Mouse (Mus musculus): ENCODE data around the gene Gstm5. TPM values are rescaled to one million over a fixed set of nuclear protein-coding genes. Genes with fewer than 3 reads are reported as not detected.

Gene Gstm5
- total and polyA plus RNA-seq, 3 experiments: 134 to 164 TPM; not detected in 1

DNA sequence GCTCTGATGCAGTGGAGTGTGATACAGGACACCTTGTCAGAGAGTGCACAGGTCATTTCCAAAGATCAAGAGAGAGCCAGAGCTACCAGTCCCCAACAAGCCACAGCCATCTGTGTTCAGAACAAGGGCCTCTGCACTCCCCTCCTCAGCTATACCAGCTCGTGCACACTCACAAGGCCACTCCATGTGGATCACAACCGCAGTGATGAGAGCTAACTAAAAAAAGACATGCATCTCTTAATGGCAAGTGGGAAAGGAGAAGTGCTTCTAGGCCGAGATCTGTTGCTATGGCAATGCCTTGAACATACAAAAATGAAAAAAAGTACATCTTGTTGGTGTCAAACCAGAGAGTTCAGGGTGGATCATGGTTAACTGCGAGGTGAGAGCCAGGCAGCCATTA, 44.2 kb downstream of the Gstm5 start:
- no peaks in the 10 kb centered on the region for H3K36me3 ChIP-seq (ENCODE audit: control insufficient read depth in 1 of 2, insufficient read depth in 2 of 2, low read length in 2 of 2)
- H3K27ac ChIP-seq (ENCODE audit: control insufficient read depth, low read depth, low read length): no peak overlapping the region
- H3K9me3 ChIP-seq (replicated peaks; ENCODE audit: insufficient read depth, low read length): no peaks in the 10 kb centered on the region
- no peak overlapping the region for H3K9ac ChIP-seq (ENCODE audit: control insufficient read depth, low read depth, low read length, poor library complexity, severe bottlenecking)
- H3K79me2 ChIP-seq (ENCODE audit: control insufficient read depth, insufficient read depth, low read length, poor library complexity): no peaks in the 10 kb centered on the region
- TF ChIP-seq SMC3 (IDR thresholded peaks at IDR 0.05; ENCODE audit: low read depth, low read length) (no peak), ELF1 (IDR thresholded peaks at IDR 0.05; ENCODE audit: low read depth, low read length) (no peak)
- no peaks in the 10 kb centered on the region for H3K4me1 ChIP-seq (ENCODE audit: control insufficient read depth in 1 of 2, insufficient read depth in 2 of 2, low read length in 2 of 2)
- peaks cover 0 to 1% of the 10 kb centered on the region in 2 experiments; a peak in 2 of 4 replicates for H3K27me3 ChIP-seq (ENCODE audit: control insufficient read depth in 1 of 2, insufficient read depth in 2 of 2, low read length in 2 of 2)
- peak; percentile 49 for DNase-seq (ENCODE audit: low read depth, low spot score)
- H3K4me3 ChIP-seq (ENCODE audit: control insufficient read depth in 1 of 2, insufficient read depth in 1 of 2, low read depth in 2 of 2, low read length in 2 of 2): no peak overlapping the region

GRCm38 (mm10) chr3:107940524-107940923, 44.9 kb downstream of the Gstm5 start:
- Histone ChIP-seq H3K36me3 (ENCODE audit: control insufficient read depth in 1 of 2, insufficient read depth in 2 of 2, low read length in 2 of 2) (no peaks in the 10 kb centered on the region), H3K9me3 (replicated peaks; ENCODE audit: insufficient read depth, low read length) (no peaks in the 10 kb centered on the region), H3K4me1 (ENCODE audit: control insufficient read depth in 1 of 2, insufficient read depth in 2 of 2, low read length in 2 of 2) (no peaks in the 10 kb centered on the region), H3K27me3 (ENCODE audit: control insufficient read depth in 1 of 2, insufficient read depth in 2 of 2, low read length in 2 of 2) (peaks cover 0 to 1% of the 10 kb centered on the region in 2 experiments; a peak in 2 of 4 replicates), H3K79me2 (ENCODE audit: control insufficient read depth, insufficient read depth, low read length, poor library complexity) (no peaks in the 10 kb centered on the region), H3K9ac (ENCODE audit: control insufficient read depth, low read depth, low read length, poor library complexity, severe bottlenecking) (no peak overlapping the region), H3K4me3 (ENCODE audit: control insufficient read depth in 1 of 2, insufficient read depth in 1 of 2, low read depth in 2 of 2, low read length in 2 of 2) (no peak overlapping the region), H3K27ac (ENCODE audit: control insufficient read depth, low read depth, low read length) (no peak overlapping the region)
- DNase-seq (ENCODE audit: low read depth, low spot score): no peak
- no peak for TF ChIP-seq USF2 (IDR thresholded peaks at IDR 0.05; ENCODE audit: borderline replicate concordance in 1 of 2, insufficient read depth in 1 of 2, low read depth in 1 of 2, low read length in 2 of 2)
- TF ChIP-seq TAL1 (IDR thresholded peaks at IDR 0.05; ENCODE audit: low read length): no peak
- TF ChIP-seq MXI1 (IDR thresholded peaks at IDR 0.05; ENCODE audit: low read depth, low read length): no peak
- no peak for TF ChIP-seq GABPA (IDR thresholded peaks at IDR 0.05; ENCODE audit: low read depth, low read length)
- TF ChIP-seq ZMIZ1 (IDR thresholded peaks at IDR 0.05; ENCODE audit: low read depth, low read length): no peak
- no peak for TF ChIP-seq MAX (IDR thresholded peaks at IDR 0.05; ENCODE audit: low read length)
- no peak for TF ChIP-seq SIN3A (IDR thresholded peaks at IDR 0.05; ENCODE audit: low read length)
- TF ChIP-seq CHD1 (IDR thresholded peaks at IDR 0.05; ENCODE audit: low read depth, low read length): no peak
- TF ChIP-seq RCOR1 (IDR thresholded peaks at IDR 0.05; ENCODE audit: low read depth, low read length): no peak
- no peak for TF ChIP-seq MAFK (IDR thresholded peaks at IDR 0.05; ENCODE audit: borderline replicate concordance, low read depth, low read length)
- TF ChIP-seq NRF1 (IDR thresholded peaks at IDR 0.05; ENCODE audit: insufficient read depth, low read depth, low read length, poor library complexity, severe bottlenecking): no peak
- TF ChIP-seq BHLHE40 (IDR thresholded peaks at IDR 0.05; ENCODE audit: borderline replicate concordance, low read depth, low read length): no peak
- no peak for TF ChIP-seq ZC3H11A (IDR thresholded peaks at IDR 0.05; ENCODE audit: low read depth, low read length)
- TF ChIP-seq POLR2AphosphoS5 (IDR thresholded peaks at IDR 0.05; ENCODE audit: borderline replicate concordance, low read depth, low read length): no peak
- no peak for TF ChIP-seq MEF2A (IDR thresholded peaks at IDR 0.05; ENCODE audit: extremely low read depth, insufficient replicate concordance, low read depth, low read length, poor library complexity, severe bottlenecking)
- no peak for TF ChIP-seq EP300 (IDR thresholded peaks at IDR 0.05; ENCODE audit: low read depth in 1 of 2, low read length in 2 of 2)

Measured in MEL (cell line).